Mouse (Mus musculus): Measurements from ENCODE around the gene Tmem176a.

Gene Tmem176a

GRCm38 (mm10) chr6:48894938-48895818 is 54.5 kb downstream of the Tmem176a start:
- no peak for DNase-seq

GRCm38 (mm10) chr6:48895941-48896340 is 55.2 kb downstream of the Tmem176a start:
- no peak for DNase-seq
